ENCODE assay signal across 23 mouse cellular contexts in genomic region chr9:56412716-56413115, GRCm38 (mm10). TPM values are rescaled to one million over a fixed set of nuclear protein-coding genes. Genes with fewer than 3 reads are reported as not detected.
DNase-seq lines count a peak whose midpoint lies in the region; ATAC-seq and TF ChIP-seq lines count a peak whose summit lies in the region.
"Had no signal": no experiment of that assay in that cellular context is flagged by ENCODE, and none has a peak within 500 bp of the region (broad histone marks: within the 10 kb centered on the region; RNA-seq: fewer than 3 reads in every experiment).

No protein-coding gene starts in this region.

- TF ChIP-seq CTCF in heart, postnatal 0 days (IDR thresholded peaks at IDR 0.05; ENCODE audit: low read depth) = no peak
- no peak for TF ChIP-seq CTCF in bone marrow macrophage, adult 2 months (IDR thresholded peaks at IDR 0.05; ENCODE audit: low read depth, low read length)

- H3K36me3 ChIP-seq in heart, postnatal 0 days (replicated peaks; ENCODE audit: control insufficient read depth, insufficient read depth, low read length) = no peaks in the 10 kb centered on the region; the same call in 1 of the 2 replicates
- H3K36me3 ChIP-seq: embryonic facial prominence, embryonic 15.5 days; forebrain, embryonic 15.5 days; hindbrain, embryonic 10.5 days had no signal

- WGBS in heart, postnatal 0 days = 65% methylated on average over 1 of the region's 1 CpGs

- peaks cover 29% of the 10 kb centered on the region for H3K4me1 ChIP-seq in heart, postnatal 0 days (ENCODE audit: control insufficient read depth, insufficient read depth)
- H3K4me1 ChIP-seq in bone marrow macrophage, adult 2 months (ENCODE audit: control insufficient read depth, insufficient read depth, low read length) = peaks cover 32% of the 10 kb centered on the region

- intact Hi-C loops in heart, postnatal 36 days (cut with DNase I) = loop anchor here (5.0 kb wide), 1 partner anchor 40 kb away; no protein-coding TSS in a partner anchor

- no peak for ATAC-seq in heart, postnatal 0 days (ENCODE audit: insufficient read depth, low read depth)
- ATAC-seq: CD4-positive, CD25-positive, alpha-beta regulatory T cell, adult 4 months; forebrain, embryonic 15.5 days; intestine, embryonic 16.5 days had no signal

- no peak for DNase-seq in heart, postnatal 0 days (ENCODE audit: low spot score)
- no peak for DNase-seq in heart, postnatal 36 days
- DNase-seq in c-Kit-positive CD71-negative TER-119-negative erythroid progenitor cells, embryonic 14.5 days (ENCODE audit: low read depth) = peak; percentile 13
- DNase-seq in gastrocnemius, postnatal 25 days = no peak
- DNase-seq in cerebellum, postnatal 36 days = no peak
- DNase-seq: adrenal gland, adult 8-10 months; adrenal gland, postnatal 36 days; B cell, adult 2 months; cerebellum, adult 18-20 months; cerebellum, adult 9-11 months; embryo, embryonic 11 days; gastrocnemius, postnatal 14 days; kidney, adult 8-10 months had no signal

- no peak for TF ChIP-seq POLR2A in bone marrow macrophage, adult 2 months (IDR thresholded peaks at IDR 0.05; ENCODE audit: borderline replicate concordance, low read depth, low read length)

- H3K4me2 ChIP-seq in heart, postnatal 0 days (ENCODE audit: low read depth, low read length) = no peak overlapping the region
- H3K4me2 ChIP-seq: embryonic facial prominence, embryonic 15.5 days; forebrain, embryonic 15.5 days; heart, embryonic 12.5 days; hindbrain, embryonic 14.5 days had no signal

- H3K9me3 ChIP-seq in heart, postnatal 0 days (replicated peaks; ENCODE audit: control insufficient read depth, low read length) = no peaks in the 10 kb centered on the region
- H3K9me3 ChIP-seq: embryonic facial prominence, embryonic 15.5 days; forebrain, embryonic 15.5 days; G1E; heart, embryonic 12.5 days; hindbrain, embryonic 10.5 days had no signal

- H3K4me3 ChIP-seq in heart, postnatal 0 days (ENCODE audit: low read depth, low read length) = no peak overlapping the region
- H3K4me3 ChIP-seq in bone marrow macrophage, adult 2 months (ENCODE audit: insufficient read depth, low read length) = no peak overlapping the region
- H3K4me3 ChIP-seq: embryonic facial prominence, embryonic 15.5 days; erythroblast, embryonic 14.5 days; forebrain, embryonic 15.5 days; heart, embryonic 12.5 days; hindbrain, embryonic 10.5 days had no signal

- H3K27me3 ChIP-seq in heart, postnatal 0 days (ENCODE audit: control insufficient read depth, insufficient read depth, low read length) = no peaks in the 10 kb centered on the region
- H3K27me3 ChIP-seq: embryonic facial prominence, embryonic 15.5 days; forebrain, embryonic 15.5 days; heart, embryonic 12.5 days had no signal

- no peak overlapping the region for H3K9ac ChIP-seq in heart, postnatal 0 days (replicated peaks; ENCODE audit: low read depth, low read length)
- H3K9ac ChIP-seq: embryonic facial prominence, embryonic 15.5 days; forebrain, embryonic 15.5 days; heart, embryonic 12.5 days; hindbrain, embryonic 14.5 days had no signal

- H3K27ac ChIP-seq in heart, postnatal 0 days (ENCODE audit: low read depth) = peak overlapping the region; percentile 6; the same call in 1 of the 2 replicates
- H3K27ac ChIP-seq in bone marrow macrophage, adult 2 months (ENCODE audit: insufficient read depth, low read depth, low read length) = peak overlapping the region; percentile 49
- H3K27ac ChIP-seq: embryonic facial prominence, embryonic 15.5 days; forebrain, embryonic 15.5 days; hindbrain, embryonic 10.5 days; hindbrain, embryonic 14.5 days had no signal

- TF ChIP-seq EP300 in heart, postnatal 0 days (IDR thresholded peaks at IDR 0.05; ENCODE audit: low read depth) = no peak

RNA-seq across cellular contexts. Expression of gene Peak1, which starts 5.2 kb away (rescaled TPM):
- total RNA-seq in heart, postnatal 0 days (2014; rRNA removed; ENCODE audit: low replicate concordance) = 19.7 and 28.7 TPM in 2 replicates
- 7.3 and 8.1 TPM in 2 replicates for polyA plus RNA-seq in heart, postnatal 0 days (2015; fragmentation: Nextera tagmentation; extraction: Ambion mirVana)
- total RNA-seq in heart, postnatal 36 days (2021) = 10 to 100 TPM; 38.4 to 42.0 TPM
- polyA plus RNA-seq in bone marrow macrophage, adult 2 months (2012; ENCODE audit: insufficient read depth, insufficient read length, missing spikeins) = 27.9 and 33.7 TPM in 2 replicates
- total RNA-seq in gastrocnemius, postnatal 25 days (2021) = 10 to 100 TPM; 13.1 to 14.3 TPM

RNA-seq across cellular contexts. Expression of gene Hmg20a, which starts 5.7 kb away (rescaled TPM):
- total RNA-seq in heart, postnatal 0 days (2014; rRNA removed; ENCODE audit: low replicate concordance) = 28.6 and 30.1 TPM in 2 replicates
- 31.5 and 34.3 TPM in 2 replicates for polyA plus RNA-seq in heart, postnatal 0 days (2015; fragmentation: Nextera tagmentation; extraction: Ambion mirVana)
- 10 to 100 TPM; 18.8 to 21.1 TPM for total RNA-seq in heart, postnatal 36 days (2021)
- 40.0 and 40.3 TPM in 2 replicates for polyA plus RNA-seq in bone marrow macrophage, adult 2 months (2012; ENCODE audit: insufficient read depth, insufficient read length, missing spikeins)
- total RNA-seq in gastrocnemius, postnatal 25 days (2021) = 10 to 100 TPM; 13.0 to 13.7 TPM
